Mouse (Mus musculus): ENCODE results near the gene Gng7.

Gng7 gene

GRCm38 (mm10) chr10:80943701-80944100 lies 71.0 kb downstream of the Gng7 start:
- DNase-seq (ENCODE audit: low spot score), result no peak

DNA sequence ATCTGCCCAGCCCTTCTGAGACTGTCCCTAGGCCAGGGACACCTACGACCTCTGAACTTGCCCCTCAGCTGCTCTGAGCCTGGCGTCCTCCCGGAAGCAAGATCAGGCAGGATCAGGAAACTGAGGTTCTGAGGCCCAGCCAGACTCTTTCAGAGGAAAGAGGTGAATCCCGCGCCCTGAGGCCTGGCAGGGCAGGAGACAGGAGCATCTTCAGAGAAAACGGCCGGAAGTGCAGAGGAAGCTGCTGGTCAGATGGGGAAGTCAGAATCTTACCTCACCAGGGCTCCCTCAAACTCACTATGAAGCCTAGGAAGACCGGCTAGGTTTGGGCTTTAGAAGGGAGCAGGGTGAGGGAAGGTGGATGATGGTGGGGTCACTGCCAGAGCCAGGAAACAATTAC lies 71.8 kb downstream of the Gng7 start:
- DNase-seq (ENCODE audit: low spot score), result no peak

GRCm38 (mm10) chr10:80940988-80941347 lies 73.8 kb downstream of the Gng7 start:
- no peak for DNase-seq (ENCODE audit: low spot score)

GRCm38 (mm10) chr10:80940320-80940987 lies 74.3 kb downstream of the Gng7 start:
- no peak for DNase-seq (ENCODE audit: low spot score)

DNA sequence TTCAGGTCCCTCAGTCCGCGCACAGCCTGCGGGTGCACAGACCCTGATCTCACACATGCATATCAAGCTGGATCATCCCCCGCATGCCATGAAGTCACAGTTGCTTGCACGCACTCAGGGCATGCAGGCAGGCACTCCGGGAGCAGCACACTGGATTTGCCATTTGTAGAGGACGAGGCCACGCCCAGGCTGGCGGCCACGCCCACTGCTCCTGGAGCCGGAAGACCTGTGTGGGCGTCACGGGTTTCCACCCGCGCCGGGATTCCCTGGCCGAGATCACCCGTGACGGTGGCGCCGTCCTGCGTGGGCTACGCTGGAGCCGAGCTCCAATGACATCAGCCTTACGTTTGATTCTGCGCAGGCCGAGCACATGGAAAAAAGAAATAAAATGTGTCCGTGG lies 75.1 kb downstream of the Gng7 start:
- DNase-seq (ENCODE audit: low spot score), result no peak

DNA sequence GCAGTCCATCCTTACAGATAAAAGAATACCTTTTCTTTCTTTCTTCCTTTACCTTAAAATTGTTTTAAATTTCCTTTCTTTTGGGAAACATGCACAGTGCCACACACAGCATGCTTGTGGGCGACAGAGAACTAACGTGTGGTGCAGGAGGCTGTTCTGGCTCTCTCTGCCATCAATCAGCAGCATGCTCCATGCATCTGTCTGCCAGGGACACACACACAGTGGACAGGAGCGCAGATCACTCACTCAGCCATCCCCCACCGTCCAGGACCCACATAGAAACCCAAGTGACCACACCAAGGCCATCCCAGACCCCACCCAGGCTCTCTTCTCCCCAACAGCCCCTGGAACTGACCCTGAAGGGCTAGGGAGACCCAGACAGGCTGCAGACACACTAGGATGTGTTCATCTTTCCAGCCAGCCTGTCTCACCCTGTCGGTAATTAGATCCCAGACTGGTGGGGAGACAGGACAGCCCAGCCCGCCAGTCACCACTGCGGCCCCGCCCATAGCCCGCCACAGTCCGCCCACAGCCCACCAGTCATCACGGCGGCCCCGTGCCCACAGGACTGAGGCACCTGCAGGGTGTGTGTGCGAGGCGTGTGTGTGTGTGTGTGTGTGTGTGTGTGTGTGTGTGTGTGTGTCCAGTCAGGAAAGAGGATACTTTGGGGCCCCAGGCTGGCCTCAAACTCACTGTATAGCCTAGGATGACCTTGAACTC lies 75.8 kb downstream of the Gng7 start:
- no peak for DNase-seq (ENCODE audit: low spot score)

DNA sequence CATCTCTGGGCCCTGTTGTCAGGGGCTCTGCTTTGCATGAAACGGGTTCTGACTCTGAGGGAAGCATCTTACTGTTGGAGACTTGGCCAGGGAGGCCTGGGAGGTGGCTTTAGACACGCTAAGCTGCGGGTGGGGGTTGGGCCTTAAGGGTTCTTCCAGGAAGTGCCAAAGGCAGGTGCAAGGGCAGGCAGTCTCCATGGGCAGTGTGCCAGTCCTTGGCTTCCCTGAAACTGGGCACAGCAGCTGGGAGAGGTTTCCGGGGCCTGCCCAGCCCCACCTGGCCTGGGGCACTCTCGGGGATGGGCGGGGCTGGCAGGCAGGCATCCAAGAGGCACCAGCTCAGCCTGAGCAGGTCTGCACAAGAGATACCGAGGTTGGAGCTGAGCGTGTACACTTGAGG lies 77.1 kb downstream of the Gng7 start:
- no peak for DNase-seq (ENCODE audit: low spot score)

DNA sequence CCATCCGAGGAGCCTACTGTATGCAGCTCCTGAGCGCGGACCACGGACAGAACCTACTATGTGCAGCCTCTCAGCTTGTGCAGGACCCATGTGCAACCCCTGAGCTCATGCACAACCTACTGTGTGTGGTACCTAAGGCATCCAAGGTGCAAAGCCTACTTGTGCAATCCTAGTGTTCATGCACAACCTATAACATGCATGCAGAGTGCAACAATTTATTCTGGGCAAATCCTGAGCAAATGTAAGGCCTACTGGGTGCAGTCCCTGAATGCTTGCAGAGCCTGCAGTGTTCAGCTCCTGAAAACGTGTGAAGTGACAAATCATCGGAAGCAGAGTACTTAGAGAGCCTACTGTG lies 78.0 kb downstream of the Gng7 start:
- no peak for DNase-seq (ENCODE audit: low spot score)

DNA sequence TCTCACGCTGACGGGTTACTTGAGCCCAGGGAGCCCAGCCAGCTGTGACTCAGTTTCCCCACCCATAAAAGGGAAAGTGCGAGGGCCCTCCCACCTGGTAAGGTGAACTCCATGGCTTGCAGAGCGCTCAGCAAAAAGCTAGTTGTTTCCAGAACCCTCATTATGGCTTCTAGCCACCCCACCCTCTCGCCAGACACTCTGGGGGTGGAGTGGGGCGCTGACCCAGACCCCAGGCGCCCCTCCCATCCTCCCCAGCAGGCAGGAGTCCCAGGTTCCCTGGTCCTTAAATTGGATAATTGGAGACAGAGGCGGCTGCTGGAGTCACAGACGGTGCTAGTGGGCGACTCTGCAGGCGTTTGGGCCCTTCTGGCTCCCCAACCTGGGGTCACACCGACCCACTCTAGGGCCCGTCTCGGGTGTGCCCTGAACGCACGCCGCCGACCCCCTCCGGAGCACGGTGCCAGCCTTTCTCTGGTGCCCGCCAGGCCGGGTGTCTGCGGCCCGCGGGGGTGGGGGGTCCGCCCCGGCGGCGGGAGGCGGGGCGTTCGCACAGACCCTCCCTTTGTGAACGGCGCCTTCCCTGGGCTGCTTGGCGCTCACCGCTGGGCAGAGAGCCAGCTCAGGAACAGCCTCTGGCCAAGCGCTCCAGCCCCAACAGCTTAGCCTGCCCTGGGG lies 78.5 kb downstream of the Gng7 start:
- no peak for DNase-seq (ENCODE audit: low spot score)

DNA sequence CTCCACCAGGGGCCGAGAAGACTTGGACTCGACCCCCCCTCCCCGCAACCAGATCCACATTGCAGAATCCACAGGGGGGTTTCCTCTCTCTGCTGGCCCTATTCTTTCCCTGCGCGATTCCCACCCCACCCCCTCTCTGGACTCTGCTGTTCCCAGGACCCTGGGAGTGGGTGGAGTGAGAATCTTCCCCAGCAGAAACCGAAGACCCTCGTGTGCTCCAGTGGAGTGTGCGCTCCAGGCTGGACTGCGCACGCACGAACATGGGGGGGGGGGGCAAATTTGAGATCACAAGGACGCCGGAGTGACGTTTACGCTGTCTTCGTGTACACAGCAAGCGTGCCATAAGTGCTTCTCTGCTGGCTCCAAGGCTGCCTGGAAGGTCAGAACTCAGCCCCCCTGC lies 79.0 kb downstream of the Gng7 start:
- DNase-seq (ENCODE audit: low spot score), result no peak

- DNase-seq (ENCODE audit: low spot score), result no peak
Observed at GRCm38 (mm10) chr10:80935241-80935640, 79.5 kb downstream of the Gng7 start.

GRCm38 (mm10) chr10:80934136-80934985 lies 80.4 kb downstream of the Gng7 start:
- no peak for DNase-seq (ENCODE audit: low spot score)

GRCm38 (mm10) chr10:80933421-80933979 lies 81.2 kb downstream of the Gng7 start:
- DNase-seq (ENCODE audit: low spot score), result no peak

- no peak for DNase-seq (ENCODE audit: low spot score)
Observed at GRCm38 (mm10) chr10:80932700-80933420, 81.9 kb downstream of the Gng7 start.

- DNase-seq (ENCODE audit: low spot score), result no peak
Observed at GRCm38 (mm10) chr10:80932206-80932605, 82.5 kb downstream of the Gng7 start.

- DNase-seq (ENCODE audit: low spot score), result no peak
Observed at GRCm38 (mm10) chr10:80931695-80932094, 83.0 kb downstream of the Gng7 start.

DNA sequence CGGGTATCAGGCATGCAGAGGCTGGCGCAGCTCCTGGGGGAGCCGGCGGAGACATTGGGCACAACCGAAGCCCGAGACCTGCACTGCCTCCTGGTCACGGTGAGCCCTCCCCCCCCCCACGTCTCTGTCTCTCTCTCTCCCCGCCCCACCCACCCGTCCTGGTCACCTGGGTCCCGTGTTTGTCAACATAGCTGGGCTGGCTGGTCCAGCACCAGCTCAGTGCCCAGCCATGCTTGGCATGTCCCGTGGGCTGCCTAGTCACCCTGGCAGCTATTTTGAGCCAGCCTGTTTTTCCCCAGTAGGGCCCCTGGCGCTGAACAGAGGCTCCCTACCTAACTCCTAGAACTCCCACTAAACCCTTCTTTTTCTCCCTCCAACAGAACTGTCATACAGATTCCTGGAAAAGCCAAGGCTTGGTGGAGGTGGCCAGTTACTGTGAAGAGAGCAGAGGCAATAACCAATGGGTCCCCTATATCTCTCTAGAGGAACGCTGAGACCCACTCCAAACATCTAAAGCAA lies 83.5 kb downstream of the Gng7 start:
- DNase-seq (ENCODE audit: low spot score), result no peak

DNA sequence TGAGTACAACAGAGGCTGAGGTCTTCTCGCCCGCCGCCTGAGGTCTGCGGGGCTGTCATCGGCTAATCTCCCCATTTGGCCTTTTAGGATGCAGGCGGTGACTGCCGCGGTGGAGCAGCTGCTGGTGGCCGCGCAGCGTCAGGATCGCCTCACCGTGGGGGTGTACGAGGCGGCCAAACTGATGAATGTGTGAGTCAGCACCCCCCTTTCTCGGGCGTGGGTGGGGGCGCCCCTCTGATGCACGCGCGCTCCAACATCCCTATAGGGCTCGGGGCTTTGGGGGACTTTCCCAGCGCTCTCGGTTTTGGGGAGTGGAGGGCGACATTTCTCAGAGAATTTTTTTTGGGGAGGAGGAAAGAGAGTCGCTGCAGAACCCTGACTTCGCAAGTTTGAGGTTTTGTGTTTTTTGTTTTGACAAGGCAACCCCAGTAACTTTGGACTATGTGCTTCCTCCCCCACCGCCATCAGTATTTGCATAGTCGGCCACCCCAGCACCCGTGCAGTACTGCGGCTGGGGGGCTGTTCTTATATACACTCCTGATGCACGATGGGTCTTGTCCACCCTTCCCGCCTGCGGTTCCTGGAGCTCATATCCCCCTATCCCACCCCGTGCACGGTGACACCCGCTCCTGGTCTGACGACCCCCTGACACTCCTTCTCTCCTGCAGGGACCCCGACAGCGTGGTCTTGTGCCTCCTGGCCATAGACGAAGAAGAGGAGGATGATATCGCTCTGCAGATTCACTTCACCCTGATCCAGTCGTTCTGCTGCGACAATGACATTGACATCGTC lies 84.2 kb downstream of the Gng7 start:
- DNase-seq (ENCODE audit: low spot score), result no peak

- DNase-seq (ENCODE audit: low spot score), result peak; percentile 97
Observed at GRCm38 (mm10) chr10:80929299-80930226, 85.2 kb downstream of the Gng7 start, which contains the start of gene Gadd45b. Gene Gadd45b, plus strand, starts transcription at chr10:80930073.

Measured in urinary bladder, postnatal 10 days (tissue).